Mouse (Mus musculus) NIH3T3 (cell line): ENCODE data around the gene Iah1.

Source experiments
- DNase-seq: peaks from one replicate; pipeline ENCODE4 v3.0.0-alpha.2; 2012; ENCODE audit warnings: low read depth

The Iah1 gene

GRCm38 (mm10) chr12:21369087-21369410 lies 52.9 kb downstream of the Iah1 start:
- no peak for DNase-seq

- peak; percentile 70 for DNase-seq
These were observed 53.9 kb downstream of the Iah1 start for GRCm38 (mm10) chr12:21370035-21370611.

- peak; percentile 99 for DNase-seq
These were observed 57.1 kb downstream of the Iah1 start, which contains the start of gene Adam17 for GRCm38 (mm10) chr12:21373100-21373819. Adam17 (minus strand) TSS chr12:21373632.
